Mouse (Mus musculus): ENCODE results near the gene Wfdc1.

Wfdc1 gene

GRCm38 (mm10) chr8:119736348-119736917 is 70.3 kb downstream of the Wfdc1 start:
- no peak for DNase-seq (ENCODE audit: low read depth, low spot score)

GRCm38 (mm10) chr8:119737093-119737900 is 71.1 kb downstream of the Wfdc1 start:
- DNase-seq (ENCODE audit: low read depth, low spot score), result no peak

Data from ES-CJ7 (cell line).